Mouse (Mus musculus) ES-E14 (cell line): ENCODE measurements at regions not wholly inside any gene's neighbourhood (a gene's known extent, or its start where the extent isn't known, plus 50 kb on each side); places are given as distances from the start of the nearest gene placed in this dataset.

Experiments used
- DNase-seq: peaks from one replicate; pipeline ENCODE4 v3.0.0-alpha.2; 2013; ENCODE audit warnings: low read depth, low spot score
- H3K27ac ChIP-seq: 2 replicates; pipeline ENCODE4 v1.5.1; 2012; ENCODE audit warnings: low read depth, mild to moderate bottlenecking, low read length, moderate library complexity, mixed read lengths; ENCODE audit not compliant: poor library complexity, insufficient read depth, severe bottlenecking
- H3K36me3 ChIP-seq: 2 replicates; pipeline ENCODE4 v1.6.1; 2012; ENCODE audit warnings: mild to moderate bottlenecking, low read length, moderate library complexity, mixed read lengths; ENCODE audit not compliant: control insufficient read depth, poor library complexity, insufficient read depth, severe bottlenecking
- H3K4me1 ChIP-seq, 2 experiments: fragments of 150-350 bp in 1 of 2; sonication (generic) in 1 of 2; 2 replicates each; pipeline ENCODE4 v1.6.1; 2012; ENCODE audit warnings: low read length in 2 of 2, mild to moderate bottlenecking in 1 of 2, mixed read lengths in 1 of 2; ENCODE audit not compliant: control insufficient read depth in 2 of 2, insufficient read depth in 2 of 2, poor library complexity in 1 of 2
- H3K4me3 ChIP-seq, 2 experiments: fragments of 150-350 bp in 1 of 2; sonication (generic) in 1 of 2; 2 replicates each; pipeline ENCODE4 v1.5.1; 2012; ENCODE audit warnings: low read length in 2 of 2, low read depth in 1 of 2, mild to moderate bottlenecking in 1 of 2, mixed read lengths in 1 of 2; ENCODE audit not compliant: insufficient read depth in 1 of 2, poor library complexity in 1 of 2, severe bottlenecking in 1 of 2
- H3K9ac ChIP-seq: 2 replicates; pipeline ENCODE4 v1.6.1; 2012; ENCODE audit warnings: low read depth, mild to moderate bottlenecking, low read length, mixed read lengths; ENCODE audit not compliant: poor library complexity, insufficient read depth, severe bottlenecking
- H3K9me3 ChIP-seq: fragments of 150-350 bp; sonication (generic); 2 replicates; pipeline ENCODE4 v1.6.1; 2012; ENCODE audit warnings: low read depth, mild to moderate bottlenecking, low read length; ENCODE audit not compliant: control insufficient read depth, insufficient read depth
- CHD2 ChIP-seq: IDR thresholded peaks from 2 replicates; pipeline ENCODE4 v1.6.1; 2014; ENCODE audit warnings: mild to moderate bottlenecking, low read depth, low read length, inconsistent platforms
- HCFC1 ChIP-seq: IDR thresholded peaks from 2 replicates; pipeline ENCODE4 v1.6.1; 2012; ENCODE audit warnings: low read length, inconsistent platforms, borderline replicate concordance; ENCODE audit not compliant: insufficient read depth
- MAFK ChIP-seq: IDR thresholded peaks from 2 replicates; pipeline ENCODE4 v1.6.1; 2014; ENCODE audit warnings: mild to moderate bottlenecking, low read depth, low read length, inconsistent platforms; ENCODE audit not compliant: insufficient read depth
- ZC3H11A ChIP-seq: IDR thresholded peaks from 2 replicates; pipeline ENCODE4 v1.6.1; 2012; ENCODE audit warnings: low read depth, mild to moderate bottlenecking, inconsistent platforms, low read length, borderline replicate concordance
- ZNF384 ChIP-seq: IDR thresholded peaks from 2 replicates; pipeline ENCODE4 v1.6.1; 2012; ENCODE audit warnings: low read depth, low read length, inconsistent platforms
- in situ Hi-C, 2 experiments: fragments of 600-800 bp; cut with MboI; formaldehyde crosslinking; loops; one replicate each; pipeline ENCODE4 v1.15.1; 2025; ENCODE audit warnings: low sequenced_read_pairs in 2 of 2, inconsistent platforms in 1 of 2; ENCODE audit not compliant: unreplicated experiment in 2 of 2

DNA sequence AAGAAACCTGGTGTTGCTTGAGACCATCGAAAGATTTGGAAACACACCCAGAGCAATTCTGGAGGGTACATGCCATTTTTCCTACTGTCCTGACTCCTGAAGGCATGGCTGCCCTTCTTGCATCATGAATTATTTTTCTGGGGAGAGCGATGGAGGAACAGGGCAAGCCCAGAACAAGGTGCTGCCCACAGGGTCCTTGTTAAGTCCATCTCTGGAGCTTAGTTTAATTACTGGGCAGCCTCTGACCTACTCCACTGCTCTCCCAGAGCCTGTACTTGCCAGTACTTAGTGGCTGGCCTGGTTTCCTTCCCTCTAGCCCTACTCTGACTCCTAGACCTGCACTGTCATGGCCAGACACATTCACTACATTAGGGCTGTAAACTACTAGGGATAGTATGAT lies 174.9 kb upstream of the Mctp2 start:
- Histone ChIP-seq H3K27ac (no peak overlapping the region), H3K36me3 (no peaks in the 10 kb centered on the region), H3K4me3 (no peak overlapping the region), H3K9ac (no peak overlapping the region), H3K9me3 (no peaks in the 10 kb centered on the region), H3K4me1 (no peaks in the 10 kb centered on the region)
- in situ Hi-C loops, result no loop called here
- TF ChIP-seq ZC3H11A, result no peak
- no peak for TF ChIP-seq CHD2
- no peak for TF ChIP-seq HCFC1
- TF ChIP-seq MAFK, result no peak
- TF ChIP-seq ZNF384, result no peak
- no peak for DNase-seq

- H3K4me1 ChIP-seq, result no peaks in the 10 kb centered on the region
- H3K27ac ChIP-seq, result no peak overlapping the region
- no peak for TF ChIP-seq CHD2
- no peak for TF ChIP-seq HCFC1
- TF ChIP-seq ZC3H11A, result no peak
- no peak for TF ChIP-seq ZNF384
- TF ChIP-seq MAFK, result no peak
- H3K36me3 ChIP-seq, result no peaks in the 10 kb centered on the region
- no peaks in the 10 kb centered on the region for H3K9me3 ChIP-seq
- no peak overlapping the region for H3K4me3 ChIP-seq
- no peak for DNase-seq
- H3K9ac ChIP-seq, result no peak overlapping the region
- in situ Hi-C loops, result no loop called here
Measured at GRCm38 (mm10) chr7:72490161-72490560, 183.8 kb upstream of the Mctp2 start.

DNA sequence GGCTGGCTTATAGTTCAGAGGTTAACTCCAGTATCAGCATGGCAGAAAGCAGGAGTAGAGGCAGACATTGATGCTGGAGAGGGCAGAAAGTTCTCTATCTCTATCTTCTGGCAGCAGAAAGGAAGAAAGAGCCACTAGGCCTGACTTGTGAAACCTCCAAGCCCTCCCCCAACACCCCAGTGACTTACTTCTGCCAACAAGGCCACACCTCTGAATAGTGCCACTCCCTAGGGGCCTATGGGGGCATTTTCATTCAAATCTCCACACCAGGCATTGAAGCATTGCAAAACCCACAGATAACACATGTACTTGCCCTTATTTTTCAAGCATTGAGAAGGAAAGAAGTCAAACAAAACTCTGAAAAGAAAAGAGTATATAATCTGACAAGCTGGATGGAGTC lies 186.9 kb upstream of the Mctp2 start:
- no peaks in the 10 kb centered on the region for H3K36me3 ChIP-seq
- in situ Hi-C loops, result no loop called here
- H3K4me1 ChIP-seq, result no peaks in the 10 kb centered on the region
- H3K9me3 ChIP-seq, result no peaks in the 10 kb centered on the region
- TF ChIP-seq MAFK, result no peak
- TF ChIP-seq CHD2, result no peak
- no peak for TF ChIP-seq ZC3H11A
- no peak for TF ChIP-seq ZNF384
- no peak for TF ChIP-seq HCFC1
- H3K4me3 ChIP-seq, result no peak overlapping the region
- no peak for DNase-seq
- no peak overlapping the region for H3K27ac ChIP-seq
- H3K9ac ChIP-seq, result no peak overlapping the region

- Histone ChIP-seq H3K36me3 (no peaks in the 10 kb centered on the region), H3K9me3 (no peaks in the 10 kb centered on the region), H3K27ac (no peak overlapping the region), H3K9ac (no peak overlapping the region), H3K4me3 (no peak overlapping the region), H3K4me1 (no peaks in the 10 kb centered on the region)
- in situ Hi-C loops, result no loop called here
- TF ChIP-seq ZC3H11A (no peak), ZNF384 (no peak)
- no peak for DNase-seq
Measured at GRCm38 (mm10) chr7:72496933-72497631, 190.7 kb upstream of the Mctp2 start.
